Mouse (Mus musculus): ENCODE measurements around the gene Rprd1b. TPM values are rescaled to one million over a fixed set of nuclear protein-coding genes. Genes with fewer than 3 reads are reported as not detected.

Rprd1b gene
- polyA plus RNA-seq, 1 experiment from 2014 or later = 34.1 TPM

DNA sequence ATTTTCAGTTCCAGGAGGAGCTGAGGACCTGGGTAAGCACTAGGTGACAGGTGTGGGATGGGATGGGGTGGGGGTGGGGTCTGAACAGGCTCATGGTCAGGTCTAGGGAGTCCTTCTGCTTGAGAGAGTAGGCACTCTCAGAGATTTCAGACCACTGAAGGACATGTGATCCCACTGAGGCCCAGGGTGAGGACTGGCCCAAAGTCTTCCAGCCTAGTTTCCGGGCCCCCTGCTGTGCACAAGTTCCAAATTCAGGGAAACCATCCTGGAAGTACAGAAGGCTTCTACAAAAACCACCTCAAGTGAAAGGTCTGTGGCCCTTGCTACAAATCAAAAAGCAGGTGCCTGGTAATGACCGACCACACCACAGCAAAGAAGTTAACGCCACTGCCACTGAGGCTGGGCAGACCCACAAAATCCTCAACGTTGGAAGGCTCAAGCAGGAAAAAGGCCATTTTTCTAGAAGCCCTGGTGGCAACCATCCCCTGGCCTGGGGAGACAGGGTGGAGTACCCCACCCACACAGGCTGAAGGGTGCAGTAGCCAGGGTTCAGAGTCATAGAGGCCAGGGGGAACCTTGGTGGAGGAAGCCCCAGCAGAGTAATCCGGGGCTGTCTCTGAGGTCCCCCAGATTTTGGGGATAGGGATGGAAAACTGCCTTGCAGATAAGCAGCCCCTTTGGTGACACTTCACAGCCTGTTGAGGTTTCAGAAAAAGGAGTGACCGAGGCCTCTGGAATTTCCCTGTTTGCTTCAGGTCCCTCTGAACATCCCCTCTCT, 116.6 kb downstream of the Rprd1b start:
- H3K27me3 ChIP-seq (ENCODE audit: control insufficient read depth, insufficient read depth, low read depth, low read length) = peaks cover 2% of the 10 kb centered on the region; the same call in 1 of the 2 replicates
- no peak overlapping the region for H3K4me2 ChIP-seq (ENCODE audit: low read length)
- H3K9me3 ChIP-seq (replicated peaks; ENCODE audit: control insufficient read depth, low read length, poor library complexity, severe bottlenecking) = no peaks in the 10 kb centered on the region
- peaks cover 3% of the 10 kb centered on the region; the same call in 1 of the 2 replicates for H3K4me1 ChIP-seq (ENCODE audit: control insufficient read depth, insufficient read depth, low read length)
- no peaks in the 10 kb centered on the region for H3K36me3 ChIP-seq (ENCODE audit: control insufficient read depth, insufficient read depth, low read length)
- WGBS = 88% methylated on average over 6 of the region's 6 CpGs
- H3K27ac ChIP-seq (ENCODE audit: low read length) = no peak overlapping the region
- ATAC-seq = no peak
- no peak overlapping the region for H3K9ac ChIP-seq (ENCODE audit: low read depth, low read length)
- no peak overlapping the region for H3K4me3 ChIP-seq (ENCODE audit: low read depth, low read length)

DNA sequence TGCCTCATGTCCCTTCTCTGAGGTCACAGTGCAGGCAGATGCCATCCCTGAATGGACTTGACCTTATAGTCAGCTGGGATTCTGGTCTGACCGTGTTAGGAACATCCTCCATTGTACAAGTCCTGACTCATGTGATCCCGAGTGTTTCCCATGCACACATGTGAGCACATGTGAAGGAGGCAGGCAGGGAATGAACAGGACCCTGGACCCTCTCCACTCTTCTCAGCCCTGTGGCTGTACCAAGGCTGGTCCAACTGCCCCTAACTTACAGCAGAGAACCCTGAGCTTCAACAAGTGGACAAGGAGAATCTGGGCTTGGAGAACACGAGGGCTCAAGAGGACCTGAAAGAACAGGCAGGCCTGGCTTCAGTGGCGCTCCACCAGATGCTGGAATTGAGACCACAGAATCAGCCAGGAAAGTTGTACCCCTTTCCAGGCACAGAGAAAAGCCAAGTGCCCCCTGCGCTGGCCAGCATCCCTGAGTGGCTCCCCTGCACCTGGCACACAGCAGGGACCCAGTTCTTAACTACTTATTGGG, 117.3 kb downstream of the Rprd1b start:
- WGBS = 72% methylated on average over 5 of the region's 5 CpGs
- Histone ChIP-seq H3K4me1 (ENCODE audit: control insufficient read depth, insufficient read depth, low read length) (peaks cover 3% of the 10 kb centered on the region; the same call in 1 of the 2 replicates), H3K27ac (ENCODE audit: low read length) (no peak overlapping the region), H3K4me2 (ENCODE audit: low read length) (no peak overlapping the region), H3K9me3 (replicated peaks; ENCODE audit: control insufficient read depth, low read length, poor library complexity, severe bottlenecking) (no peaks in the 10 kb centered on the region), H3K9ac (ENCODE audit: low read depth, low read length) (no peak overlapping the region), H3K27me3 (ENCODE audit: control insufficient read depth, insufficient read depth, low read depth, low read length) (peaks cover 2% of the 10 kb centered on the region; the same call in 1 of the 2 replicates), H3K4me3 (ENCODE audit: low read depth, low read length) (no peak overlapping the region; the same call in 1 of the 2 replicates), H3K36me3 (ENCODE audit: control insufficient read depth, insufficient read depth, low read length) (no peaks in the 10 kb centered on the region)
- no peak for ATAC-seq

DNA sequence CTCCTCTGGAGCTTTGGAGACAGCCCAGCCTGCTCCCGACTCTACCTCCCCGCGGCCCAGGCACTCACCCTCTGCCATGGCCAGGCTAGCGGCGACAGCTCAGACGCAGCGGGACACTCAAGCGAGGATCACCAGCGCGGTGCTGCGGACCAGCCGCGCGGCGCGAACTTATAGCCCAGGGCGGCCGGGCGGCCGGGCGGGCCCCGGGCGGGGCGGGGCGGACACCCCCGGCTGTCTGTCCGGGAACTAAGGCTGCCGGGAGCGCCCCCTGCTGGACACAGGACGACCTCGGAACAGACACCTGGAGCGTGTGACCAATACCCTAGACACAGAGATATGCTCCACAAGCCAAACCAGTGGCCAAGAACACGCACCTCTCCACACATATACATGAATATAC, 117.9 kb downstream of the Rprd1b start, which contains the start of gene Tgm2:
TSS of gene Tgm2 (minus strand) at position 214 of the 400 bp plus-strand sequence.
- Histone ChIP-seq H3K27me3 (ENCODE audit: control insufficient read depth, insufficient read depth, low read depth, low read length) (peaks cover 2% of the 10 kb centered on the region; the same call in 1 of the 2 replicates), H3K9ac (ENCODE audit: low read depth, low read length) (peak within 1 kb of the TSS; percentile 47; the same call in 1 of the 2 replicates), H3K4me2 (ENCODE audit: low read length) (peak within 1 kb of the TSS; percentile 51), H3K4me3 (ENCODE audit: low read depth, low read length) (peak within 1 kb of the TSS; percentile 24), H3K36me3 (ENCODE audit: control insufficient read depth, insufficient read depth, low read length) (no peaks in the 10 kb centered on the region), H3K4me1 (ENCODE audit: control insufficient read depth, insufficient read depth, low read length) (peaks cover 3% of the 10 kb centered on the region; the same call in 1 of the 2 replicates), H3K9me3 (replicated peaks; ENCODE audit: control insufficient read depth, low read length, poor library complexity, severe bottlenecking) (no peaks in the 10 kb centered on the region; the same call in 1 of the 2 replicates), H3K27ac (ENCODE audit: low read length) (no peak within 1 kb of the TSS)
- ATAC-seq = no peak
- 1% methylated on average over 33 of the region's 33 CpGs for WGBS

DNA sequence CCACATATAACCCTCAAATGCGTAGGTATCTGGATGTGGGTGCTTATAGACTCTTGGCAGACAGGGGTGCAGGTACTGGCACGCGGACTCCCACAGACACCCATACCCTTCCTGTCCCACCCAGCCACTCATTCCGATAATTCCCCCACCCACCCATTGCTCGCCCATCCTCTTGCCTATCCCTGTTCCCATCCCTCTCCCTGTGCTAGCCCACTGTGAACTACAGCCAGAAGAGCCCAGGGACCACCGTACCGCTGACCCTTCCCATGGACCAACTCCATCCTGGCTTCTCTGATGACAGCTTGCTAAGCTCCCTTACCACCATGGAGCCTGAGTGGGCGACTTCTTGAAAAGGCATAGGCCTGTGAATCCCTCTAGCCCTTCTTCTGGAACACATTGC, 118.7 kb downstream of the Rprd1b start:
- Histone ChIP-seq H3K9ac (ENCODE audit: low read depth, low read length) (no peak overlapping the region), H3K36me3 (ENCODE audit: control insufficient read depth, insufficient read depth, low read length) (no peaks in the 10 kb centered on the region), H3K4me3 (ENCODE audit: low read depth, low read length) (no peak overlapping the region), H3K27me3 (ENCODE audit: control insufficient read depth, insufficient read depth, low read depth, low read length) (peaks cover 2% of the 10 kb centered on the region; the same call in 1 of the 2 replicates), H3K4me2 (ENCODE audit: low read length) (no peak overlapping the region), H3K9me3 (replicated peaks; ENCODE audit: control insufficient read depth, low read length, poor library complexity, severe bottlenecking) (no peaks in the 10 kb centered on the region; the same call in 1 of the 2 replicates), H3K4me1 (ENCODE audit: control insufficient read depth, insufficient read depth, low read length) (peaks cover 3% of the 10 kb centered on the region; the same call in 1 of the 2 replicates), H3K27ac (ENCODE audit: low read length) (no peak overlapping the region)
- ATAC-seq = no peak
- 93% methylated on average over 8 of the region's 8 CpGs for WGBS

DNA sequence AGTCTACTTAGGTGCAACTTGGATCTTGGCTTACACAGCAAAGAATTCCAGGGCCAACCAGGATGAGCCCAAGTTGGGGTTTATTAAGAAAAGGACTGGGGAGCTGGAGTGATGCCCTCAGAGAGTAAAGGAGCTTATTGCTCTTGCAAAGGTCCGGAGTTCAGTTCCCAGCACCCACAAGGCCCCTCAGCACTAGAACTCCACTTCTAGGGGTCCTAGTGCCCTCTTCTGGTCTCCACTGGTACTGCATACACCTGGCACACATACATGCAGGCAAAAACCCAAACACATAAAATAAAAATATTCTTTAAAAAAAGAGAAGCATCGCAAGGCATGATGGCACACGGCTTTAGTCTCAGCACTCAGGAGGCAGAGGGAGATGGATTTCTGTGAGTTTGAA, 122.8 kb downstream of the Rprd1b start:
- ATAC-seq = no peak
- Histone ChIP-seq H3K27me3 (ENCODE audit: control insufficient read depth, insufficient read depth, low read depth, low read length) (no peaks in the 10 kb centered on the region), H3K4me2 (ENCODE audit: low read length) (no peak overlapping the region), H3K9me3 (replicated peaks; ENCODE audit: control insufficient read depth, low read length, poor library complexity, severe bottlenecking) (no peaks in the 10 kb centered on the region; the same call in 1 of the 2 replicates), H3K9ac (ENCODE audit: low read depth, low read length) (no peak overlapping the region), H3K36me3 (ENCODE audit: control insufficient read depth, insufficient read depth, low read length) (no peaks in the 10 kb centered on the region), H3K4me3 (ENCODE audit: low read depth, low read length) (no peak overlapping the region), H3K4me1 (ENCODE audit: control insufficient read depth, insufficient read depth, low read length) (peaks cover 11% of the 10 kb centered on the region), H3K27ac (ENCODE audit: low read length) (no peak overlapping the region)
- 98% methylated on average over 3 of the region's 3 CpGs for WGBS

DNA sequence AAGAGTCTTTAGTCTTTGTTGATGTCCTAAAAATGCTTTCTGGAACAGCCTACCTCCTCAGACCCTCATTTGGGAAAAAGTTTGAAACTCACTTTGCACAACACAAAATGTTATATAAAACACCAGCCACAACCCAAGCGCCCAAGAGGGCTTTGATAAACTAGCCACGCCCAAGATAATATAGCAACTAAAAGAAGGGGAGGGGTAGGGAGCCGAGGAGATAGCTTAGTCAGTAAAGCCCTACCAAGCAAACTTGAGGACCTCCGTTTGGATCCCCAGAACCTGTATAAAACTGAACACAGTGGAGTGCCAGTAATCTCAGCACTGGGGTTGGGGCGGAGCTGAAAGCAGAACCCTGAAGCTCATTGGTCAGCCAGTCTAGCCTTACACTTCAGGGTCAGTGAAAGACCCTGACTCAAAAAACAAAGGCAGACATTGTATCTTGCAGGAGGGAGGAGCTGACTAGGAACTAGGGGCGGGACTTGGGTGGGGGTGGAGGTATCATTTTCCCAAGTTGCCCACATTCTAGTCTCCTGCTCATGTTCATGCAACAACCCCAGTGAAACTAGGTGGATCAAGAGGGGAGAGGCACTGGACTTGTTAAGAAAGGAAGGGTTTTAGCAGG, 124.5 kb downstream of the Rprd1b start:
- Histone ChIP-seq H3K4me1 (ENCODE audit: control insufficient read depth, insufficient read depth, low read length) (peaks cover 8% of the 10 kb centered on the region), H3K27ac (ENCODE audit: low read length) (no peak overlapping the region), H3K4me2 (ENCODE audit: low read length) (no peak overlapping the region), H3K9ac (ENCODE audit: low read depth, low read length) (no peak overlapping the region), H3K9me3 (replicated peaks; ENCODE audit: control insufficient read depth, low read length, poor library complexity, severe bottlenecking) (no peaks in the 10 kb centered on the region; the same call in 1 of the 2 replicates), H3K4me3 (ENCODE audit: low read depth, low read length) (no peak overlapping the region), H3K27me3 (ENCODE audit: control insufficient read depth, insufficient read depth, low read depth, low read length) (no peaks in the 10 kb centered on the region), H3K36me3 (ENCODE audit: control insufficient read depth, insufficient read depth, low read length) (no peaks in the 10 kb centered on the region)
- no peak for ATAC-seq
- 39% methylated on average over 6 of the region's 6 CpGs for WGBS

DNA sequence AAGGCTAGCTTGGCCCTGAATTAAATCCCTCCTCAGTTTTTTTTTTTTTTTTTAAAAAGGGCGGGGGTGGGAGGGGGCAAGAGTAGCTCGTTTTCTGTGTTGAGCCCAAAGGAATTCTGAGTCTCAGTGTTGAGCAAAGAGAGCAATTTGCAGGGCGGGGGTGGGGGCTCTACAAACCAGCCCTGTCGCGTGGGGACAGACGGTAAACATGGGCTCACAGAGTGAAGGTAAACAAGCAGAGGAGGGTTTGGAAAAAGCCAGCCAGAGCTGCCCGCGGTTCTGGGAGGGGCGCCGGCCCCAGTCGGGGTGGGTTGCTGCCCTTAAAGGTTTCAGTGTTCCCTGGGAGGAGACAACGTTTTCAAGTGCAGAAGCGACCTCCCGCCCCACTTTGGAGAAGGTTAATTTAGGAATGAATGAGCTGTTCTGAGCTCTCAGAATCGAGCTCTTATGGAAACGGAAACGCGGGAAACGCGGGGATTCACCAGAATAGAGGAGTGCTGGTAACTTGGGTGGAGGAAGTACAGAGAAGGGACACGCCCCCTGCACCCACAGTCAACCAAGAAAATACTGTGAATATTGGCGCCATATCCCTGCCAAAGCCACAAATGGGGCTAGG, 125.5 kb downstream of the Rprd1b start:
- Histone ChIP-seq H3K27me3 (ENCODE audit: control insufficient read depth, insufficient read depth, low read depth, low read length) (no peaks in the 10 kb centered on the region), H3K9me3 (replicated peaks; ENCODE audit: control insufficient read depth, low read length, poor library complexity, severe bottlenecking) (no peaks in the 10 kb centered on the region; the same call in 1 of the 2 replicates), H3K4me2 (ENCODE audit: low read length) (peak overlapping the region; percentile 71), H3K4me3 (ENCODE audit: low read depth, low read length) (peak overlapping the region; percentile 37), H3K36me3 (ENCODE audit: control insufficient read depth, insufficient read depth, low read length) (no peaks in the 10 kb centered on the region), H3K4me1 (ENCODE audit: control insufficient read depth, insufficient read depth, low read length) (peaks cover 8% of the 10 kb centered on the region), H3K9ac (ENCODE audit: low read depth, low read length) (peak overlapping the region; percentile 60; the same call in 1 of the 2 replicates), H3K27ac (ENCODE audit: low read length) (0 out of 2 replicates have a peak overlapping the region, but pooled peaks have one; percentile 22)
- 2% methylated on average over 22 of the region's 22 CpGs for WGBS
- ATAC-seq = no peak

DNA sequence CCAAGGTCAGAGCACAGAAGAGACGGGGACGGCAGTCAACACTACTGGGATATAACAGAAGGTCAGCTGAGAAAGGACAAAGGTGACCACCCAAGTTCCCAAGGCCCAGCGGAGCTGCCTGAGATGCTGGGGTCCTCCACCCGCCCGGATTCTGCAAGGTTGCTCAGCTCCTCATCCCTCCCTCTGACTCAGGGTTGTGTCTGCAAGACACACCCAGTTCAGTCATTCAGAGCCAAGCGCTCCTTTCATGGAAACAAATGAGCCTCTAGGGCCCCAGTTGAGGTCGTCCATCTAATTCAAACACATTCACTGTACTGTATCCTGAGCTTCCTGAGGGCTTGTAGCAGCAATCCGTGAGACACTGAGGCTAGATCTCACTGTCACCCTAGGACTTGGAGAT, 126.3 kb downstream of the Rprd1b start:
- H3K9me3 ChIP-seq (replicated peaks; ENCODE audit: control insufficient read depth, low read length, poor library complexity, severe bottlenecking) = no peaks in the 10 kb centered on the region; the same call in 1 of the 2 replicates
- no peak for ATAC-seq
- H3K9ac ChIP-seq (ENCODE audit: low read depth, low read length) = no peak overlapping the region
- peaks cover 8% of the 10 kb centered on the region for H3K4me1 ChIP-seq (ENCODE audit: control insufficient read depth, insufficient read depth, low read length)
- no peak overlapping the region for H3K27ac ChIP-seq (ENCODE audit: low read length)
- no peaks in the 10 kb centered on the region for H3K27me3 ChIP-seq (ENCODE audit: control insufficient read depth, insufficient read depth, low read depth, low read length)
- H3K36me3 ChIP-seq (ENCODE audit: control insufficient read depth, insufficient read depth, low read length) = no peaks in the 10 kb centered on the region
- WGBS = 64% methylated on average over 8 of the region's 8 CpGs
- H3K4me3 ChIP-seq (ENCODE audit: low read depth, low read length) = no peak overlapping the region
- no peak overlapping the region for H3K4me2 ChIP-seq (ENCODE audit: low read length)
